In the genomic region with DNA sequence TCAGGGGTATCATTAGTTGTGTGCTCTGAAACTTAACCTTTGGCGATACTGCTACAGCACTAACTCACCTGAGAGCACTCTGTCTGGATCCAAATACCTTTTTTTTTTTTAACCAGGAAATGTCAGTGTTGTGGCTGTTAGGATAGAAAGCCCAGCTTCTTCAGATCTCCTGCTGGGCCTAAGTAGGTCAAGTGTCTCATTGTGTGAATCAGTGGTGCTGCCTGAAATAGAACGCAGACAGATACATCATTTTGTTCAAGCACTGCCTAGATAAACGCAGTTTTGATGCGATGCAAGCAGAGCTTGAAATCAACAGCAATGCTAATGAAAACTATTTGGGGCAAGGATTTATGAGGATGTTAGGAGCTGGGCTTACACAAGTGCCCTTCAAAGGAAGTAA, we compare ENCODE assay signal across 14 mouse cellular contexts.
DNase-seq lines count a peak whose midpoint lies in the region.
"Had no signal": no experiment of that assay in that cellular context is flagged by ENCODE, and none has a peak within 500 bp of the region (broad histone marks: within the 10 kb centered on the region; RNA-seq: fewer than 3 reads in every experiment).

No protein-coding gene starts in this region.

- DNase-seq in retina, postnatal 1 day: peak; percentile 49
- no peak for DNase-seq in retina, embryonic 14.5 days (ENCODE audit: low spot score)
- peak; percentile 28 for DNase-seq in cerebellum, adult 11-12 months
- peak; percentile 48 for DNase-seq in cerebellum, adult 9-10 months
- peak; percentile 12 to 31 for DNase-seq in cerebellum, postnatal 25 days
- DNase-seq in kidney, adult 11 months: no peak
- DNase-seq in thymus, postnatal 14 days: no peak
- no peak for DNase-seq in gastrocnemius, adult 8-10 months (ENCODE audit: low spot score in 2 of 2)
- DNase-seq: adrenal gland, adult 2 months; adrenal gland, postnatal 25 days; forebrain, postnatal 0 days; gastrocnemius, postnatal 10 days; heart, adult 2 months; kidney, adult 9 months had no signal

Comparison
In these comparisons a context has a peak if more than half of its experiments do, and no peak if none do; other contexts are left out.
1. DNase-seq: peak in retina, postnatal 1 day (single experiment), cerebellum, adult 11-12 months (single experiment), cerebellum, adult 9-10 months (single experiment) and cerebellum, postnatal 25 days (2 of 2); none in retina, embryonic 14.5 days (single experiment), kidney, adult 11 months (single experiment), thymus, postnatal 14 days (single experiment) and gastrocnemius, adult 8-10 months (0 of 2).